Mouse (Mus musculus): ENCODE data around the gene Ccnk.
A peak's percentile ranks its signal among the peaks of the same experiment; 100 is the strongest.

DNA sequence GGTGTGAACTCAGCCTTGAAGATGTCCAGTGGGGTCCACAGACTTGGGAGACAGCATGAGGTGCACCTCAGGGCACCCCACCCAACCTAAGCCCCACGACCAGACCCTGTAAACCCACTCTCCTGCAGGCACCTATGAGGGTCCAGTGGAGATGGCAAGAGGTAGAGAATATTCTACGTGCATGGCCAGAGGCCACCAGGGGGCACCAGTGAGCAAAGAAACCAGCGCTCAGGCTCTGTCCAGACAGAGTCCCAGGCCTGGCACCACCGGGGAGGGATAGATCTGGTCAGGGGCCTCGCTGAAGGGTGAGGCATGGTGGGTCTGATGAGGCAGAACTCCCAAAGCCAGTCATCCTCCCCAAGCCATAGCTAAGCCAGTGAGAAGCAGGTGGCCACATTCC, 27.3 kb downstream of the Ccnk start:
- TF ChIP-seq POLR2A (IDR thresholded peaks at IDR 0.05; ENCODE audit: borderline replicate concordance, low read depth, low read length) (no peak), CTCF (IDR thresholded peaks at IDR 0.05; ENCODE audit: low read depth, low read length) (peak; percentile 91)
